Mouse (Mus musculus) lung, embryonic 16.5 days (tissue): ENCODE results near the gene Fam173a. TPM values are rescaled to one million over a fixed set of nuclear protein-coding genes. Genes with fewer than 3 reads are reported as not detected.
A peak's percentile ranks its signal among the peaks of the same experiment; 100 is the strongest.
"Not testable (repeated sequence)": the region's sequence is repeated elsewhere in the genome, so short reads cannot be mapped to it uniquely, and the experiment has no call there.

Experiments used
- ATAC-seq: fragments of 200-750 bp; cut with Nextera tagmentation; 2 replicates; pipeline ENCODE4 v1.8.0; 2017; ENCODE audit warnings: low read depth, mild to moderate bottlenecking, moderate library complexity
- H3K27ac ChIP-seq: fragments of 300-500 bp; sonication (generic); 2 replicates; pipeline ENCODE4 v1.5.1; 2014; ENCODE audit warnings: mild to moderate bottlenecking, control low read depth, low read length
- H3K27me3 ChIP-seq: fragments of 300-500 bp; sonication (generic); 2 replicates; pipeline ENCODE4 v1.6.1; 2014; ENCODE audit warnings: low read depth, low read length, mixed read lengths; ENCODE audit not compliant: control insufficient read depth, insufficient read depth
- H3K36me3 ChIP-seq: fragments of 300-500 bp; sonication (generic); 2 replicates; pipeline ENCODE4 v1.6.1; 2014; ENCODE audit warnings: low read length; ENCODE audit not compliant: control insufficient read depth, insufficient read depth
- H3K4me1 ChIP-seq: fragments of 300-500 bp; sonication (generic); replicated peaks from 2 replicates; pipeline ENCODE4 v1.6.1; 2014; ENCODE audit warnings: low read length, mixed read lengths; ENCODE audit not compliant: control insufficient read depth, insufficient read depth
- H3K4me2 ChIP-seq: fragments of 300-500 bp; sonication (generic); 2 replicates; pipeline ENCODE4 v1.6.1; 2014; ENCODE audit warnings: low read depth, low read length, control low read depth
- H3K4me3 ChIP-seq: fragments of 300-500 bp; sonication (generic); 2 replicates; pipeline ENCODE4 v1.5.1; 2014; ENCODE audit warnings: mild to moderate bottlenecking, low read length, control low read depth
- H3K9ac ChIP-seq: fragments of 300-500 bp; sonication (generic); 2 replicates; pipeline ENCODE4 v1.6.1; 2014; ENCODE audit warnings: low read length, control low read depth
- H3K9me3 ChIP-seq: fragments of 300-500 bp; sonication (generic); 2 replicates; pipeline ENCODE4 v1.6.1; 2016; ENCODE audit warnings: low read length; ENCODE audit not compliant: control insufficient read depth
- WGBS: fragments of 180-500 bp; shearing (Covaris S2); extraction: QIAGEN DNeasy Blood & Tissue Kit; methylation state at CpG from one replicate; pipeline ENCODE4 v1.1.7; 2014; 5-methylcytosine and 5-hydroxymethylcytosine counted together
- polyA plus RNA-seq: library from polyadenylated mRNA; unstranded; fragments of >200 nt; fragmentation: Nextera tagmentation; extraction: Ambion mirVana; gene quantifications from 2 replicates; pipeline ENCODE4 v1.2.1, GENCODE M21; 2015

The Fam173a gene
- polyA plus RNA-seq, 1 experiment from 2014 or later, result 115 TPM

- ATAC-seq, H3K4me1 ChIP-seq, H3K36me3 ChIP-seq, H3K27ac ChIP-seq, H3K4me3 ChIP-seq, H3K9ac ChIP-seq, H3K4me2 ChIP-seq, H3K9me3 ChIP-seq: not testable (repeated sequence)
- H3K27me3 ChIP-seq, result peaks cover 33% of the 10 kb centered on the region
- 46% methylated on average over 2 of the region's 2 CpGs for WGBS
Observed at GRCm38 (mm10) chr17:25807452-25807851, 14.8 kb upstream of the Fam173a start.

GRCm38 (mm10) chr17:25806507-25806906 is 13.8 kb upstream of the Fam173a start:
- Histone ChIP-seq H3K9me3 (no peaks in the 10 kb centered on the region), H3K27me3 (peaks cover 33% of the 10 kb centered on the region), H3K36me3 (no peaks in the 10 kb centered on the region), H3K27ac (no peak overlapping the region), H3K9ac (no peak overlapping the region), H3K4me1 (peaks cover 3% of the 10 kb centered on the region; the same call in 1 of the 2 replicates), H3K4me2 (no peak overlapping the region), H3K4me3 (no peak overlapping the region)
- no peak for ATAC-seq
- WGBS, result 67% methylated on average over 4 of the region's 4 CpGs

- Histone ChIP-seq H3K36me3 (no peaks in the 10 kb centered on the region), H3K9me3 (no peaks in the 10 kb centered on the region), H3K4me1 (no peaks in the 10 kb centered on the region), H3K27ac (no peak overlapping the region), H3K4me3 (no peak overlapping the region), H3K4me2 (no peak overlapping the region), H3K9ac (no peak overlapping the region), H3K27me3 (peaks cover 1% of the 10 kb centered on the region; the same call in 1 of the 2 replicates)
- 7% methylated on average over 10 of the region's 10 CpGs for WGBS
- 0 out of 2 replicates have a peak, but pooled peaks have one; percentile 40 for ATAC-seq
Observed at GRCm38 (mm10) chr17:25802825-25803517, 10.3 kb upstream of the Fam173a start.

GRCm38 (mm10) chr17:25801029-25801428 is 8.3 kb upstream of the Fam173a start:
- Histone ChIP-seq H3K27ac (no peak overlapping the region), H3K9ac (no peak overlapping the region), H3K27me3 (no peaks in the 10 kb centered on the region), H3K4me2 (no peak overlapping the region), H3K9me3 (no peaks in the 10 kb centered on the region), H3K4me3 (no peak overlapping the region), H3K4me1 (peaks cover 9% of the 10 kb centered on the region), H3K36me3 (no peaks in the 10 kb centered on the region)
- ATAC-seq, result peak; percentile 32; the same call in 1 of the 2 replicates
- 4% methylated on average over 6 of the region's 6 CpGs for WGBS

- Histone ChIP-seq H3K9me3 (no peaks in the 10 kb centered on the region), H3K36me3 (no peaks in the 10 kb centered on the region)
Observed at GRCm38 (mm10) chr17:25796951-25797369, 4.3 kb upstream of the Fam173a start, which contains the start of gene Metrn. Gene Metrn, minus strand, starts transcription at chr17:25797136.

GRCm38 (mm10) chr17:25796211-25796771 is 3.6 kb upstream of the Fam173a start:
- 0 out of 2 replicates have a peak, but pooled peaks have one; percentile 3 for ATAC-seq
- peak overlapping the region; percentile 2; the same call in 1 of the 2 replicates for H3K27ac ChIP-seq

More at GRCm38 (mm10) chr17:25796951-25797369, 4.3 kb upstream of the Fam173a start, which contains the start of gene Metrn:
- peak within 1 kb of the TSS; percentile 87 for H3K4me2 ChIP-seq
- H3K4me1 ChIP-seq, result peaks cover 33% of the 10 kb centered on the region
- ATAC-seq, result peak; percentile 86
- peak within 1 kb of the TSS; percentile 79 for H3K4me3 ChIP-seq
- under 1% methylated on average over 32 of the region's 35 CpGs for WGBS
- H3K9ac ChIP-seq, result peak within 1 kb of the TSS; percentile 77
- H3K27ac ChIP-seq, result peak within 1 kb of the TSS; percentile 2; the same call in 1 of the 2 replicates
- H3K27me3 ChIP-seq, result no peaks in the 10 kb centered on the region

GRCm38 (mm10) chr17:25795609-25796092 is 3.0 kb upstream of the Fam173a start, which contains the start of gene AC134908.4:
Gene AC134908.4, minus strand, starts transcription at chr17:25795659.
- Histone ChIP-seq H3K9me3 (no peaks in the 10 kb centered on the region), H3K27me3 (no peaks in the 10 kb centered on the region), H3K27ac (peak within 1 kb of the TSS; percentile 2; the same call in 1 of the 2 replicates), H3K4me3 (peak within 1 kb of the TSS; percentile 79), H3K4me1 (peaks cover 42% of the 10 kb centered on the region), H3K9ac (peak within 1 kb of the TSS; percentile 77), H3K4me2 (peak within 1 kb of the TSS; percentile 87), H3K36me3 (no peaks in the 10 kb centered on the region)
- 24% methylated on average over 6 of the region's 6 CpGs for WGBS
- ATAC-seq, result no peak

More at GRCm38 (mm10) chr17:25796211-25796771, 3.6 kb upstream of the Fam173a start:
- Histone ChIP-seq H3K9me3 (no peaks in the 10 kb centered on the region), H3K4me1 (peaks cover 36% of the 10 kb centered on the region), H3K36me3 (no peaks in the 10 kb centered on the region), H3K9ac (peak overlapping the region; percentile 77), H3K27me3 (no peaks in the 10 kb centered on the region), H3K4me3 (peak overlapping the region; percentile 79), H3K4me2 (peak overlapping the region; percentile 87)
- whole genome bisulfite sequencing, result under 1% methylated on average over 37 of the region's 37 CpGs

GRCm38 (mm10) chr17:25794998-25795397 is 2.3 kb upstream of the Fam173a start:
- H3K9ac ChIP-seq, result no peak overlapping the region
- H3K4me1 ChIP-seq, result peaks cover 42% of the 10 kb centered on the region
- 87% methylated on average over 17 of the region's 17 CpGs for WGBS
- no peaks in the 10 kb centered on the region for H3K9me3 ChIP-seq
- no peaks in the 10 kb centered on the region for H3K27me3 ChIP-seq
- no peak overlapping the region for H3K4me3 ChIP-seq
- no peak for ATAC-seq
- no peak overlapping the region for H3K27ac ChIP-seq
- no peaks in the 10 kb centered on the region for H3K36me3 ChIP-seq
- H3K4me2 ChIP-seq, result peak overlapping the region; percentile 87

GRCm38 (mm10) chr17:25794197-25794596 is 1.5 kb upstream of the Fam173a start:
- no peak overlapping the region for H3K4me3 ChIP-seq
- peak overlapping the region; percentile 37; the same call in 1 of the 2 replicates for H3K27ac ChIP-seq
- H3K36me3 ChIP-seq, result peaks cover 7% of the 10 kb centered on the region; the same call in 1 of the 2 replicates
- WGBS, result 66% methylated on average over 13 of the region's 13 CpGs
- no peak for ATAC-seq
- H3K4me2 ChIP-seq, result no peak overlapping the region
- H3K9me3 ChIP-seq, result no peaks in the 10 kb centered on the region
- no peak overlapping the region for H3K9ac ChIP-seq
- no peaks in the 10 kb centered on the region for H3K27me3 ChIP-seq
- peaks cover 42% of the 10 kb centered on the region for H3K4me1 ChIP-seq
